In genomic region chr7:46560061-46560460, GRCm38 (mm10) we compare ENCODE assay signal across 22 mouse cellular contexts.
DNase-seq lines count a peak whose midpoint lies in the region; ATAC-seq and TF ChIP-seq lines count a peak whose summit lies in the region.
"Had no signal": no experiment of that assay in that cellular context is flagged by ENCODE, and none has a peak within 500 bp of the region (broad histone marks: within the 10 kb centered on the region; RNA-seq: fewer than 3 reads in every experiment).

No protein-coding gene starts in this region.

- no peak for TF ChIP-seq EP300 in lung, postnatal 0 days (IDR thresholded peaks at IDR 0.05)

- TF ChIP-seq POLR2A in cerebellum, adult 2 months (IDR thresholded peaks at IDR 0.05; ENCODE audit: borderline replicate concordance, insufficient read depth, low read length) = no peak

- no peaks in the 10 kb centered on the region for H3K36me3 ChIP-seq in lung, embryonic 16.5 days (ENCODE audit: control insufficient read depth, insufficient read depth, low read length)
- H3K36me3 ChIP-seq in lung, postnatal 0 days (ENCODE audit: insufficient read depth, low read length) = no peaks in the 10 kb centered on the region
- 0 out of 2 replicates have a peak, but pooled peaks cover 2% of the 10 kb centered on the region for H3K36me3 ChIP-seq in liver, embryonic 13.5 days
- H3K36me3 ChIP-seq: embryonic facial prominence, embryonic 13.5 days; forebrain, embryonic 12.5 days had no signal

- no peak overlapping the region for H3K9ac ChIP-seq in lung, embryonic 16.5 days (ENCODE audit: low read length)
- H3K9ac ChIP-seq in lung, postnatal 0 days (replicated peaks; ENCODE audit: low read depth) = no peak overlapping the region
- no peak overlapping the region for H3K9ac ChIP-seq in liver, embryonic 13.5 days
- H3K9ac ChIP-seq: embryonic facial prominence, embryonic 13.5 days; forebrain, embryonic 12.5 days; forebrain, postnatal 0 days; hindbrain, embryonic 14.5 days; neural tube, embryonic 12.5 days had no signal

- H3K27ac ChIP-seq in cerebellum, adult 2 months (ENCODE audit: insufficient read depth, low read length) = peak overlapping the region; percentile 87
- no peak overlapping the region for H3K27ac ChIP-seq in lung, embryonic 16.5 days (ENCODE audit: low read length)
- no peak overlapping the region for H3K27ac ChIP-seq in lung, postnatal 0 days (ENCODE audit: low read length)
- H3K27ac ChIP-seq in liver, embryonic 13.5 days = no peak overlapping the region
- H3K27ac ChIP-seq in gastrocnemius, adult 2 months = no peak overlapping the region
- H3K27ac ChIP-seq: embryonic facial prominence, embryonic 13.5 days; forebrain, embryonic 12.5 days; hindbrain, embryonic 14.5 days; macrophage; neural tube, embryonic 12.5 days had no signal

- 83% methylated on average over 2 of the region's 2 CpGs for WGBS in cerebellum, adult 2 months
- 77% methylated on average over 2 of the region's 2 CpGs for WGBS in lung, embryonic 16.5 days
- WGBS in lung, postnatal 0 days = 79% methylated on average over 2 of the region's 2 CpGs
- 62% methylated on average over 2 of the region's 2 CpGs for WGBS in liver, embryonic 13.5 days (ENCODE audit: insufficient replicate concordance)

- peaks cover 68% of the 10 kb centered on the region for H3K4me1 ChIP-seq in cerebellum, adult 2 months (ENCODE audit: control insufficient read depth, insufficient read depth, low read length)
- H3K4me1 ChIP-seq in lung, embryonic 16.5 days (replicated peaks; ENCODE audit: control insufficient read depth, insufficient read depth, low read length) = peaks cover 12% of the 10 kb centered on the region
- H3K4me1 ChIP-seq in lung, postnatal 0 days (ENCODE audit: insufficient read depth, low read depth, low read length) = peaks cover 6% of the 10 kb centered on the region; the same call in 1 of the 2 replicates
- peaks cover 25% of the 10 kb centered on the region for H3K4me1 ChIP-seq in liver, embryonic 13.5 days (replicated peaks)

- H3K9me3 ChIP-seq in lung, embryonic 16.5 days (ENCODE audit: control insufficient read depth, low read length) = peaks cover 1% of the 10 kb centered on the region; the same call in 1 of the 2 replicates
- H3K9me3 ChIP-seq in lung, postnatal 0 days (ENCODE audit: low read length) = no peaks in the 10 kb centered on the region
- H3K9me3 ChIP-seq in liver, embryonic 13.5 days (replicated peaks) = peaks cover 4% of the 10 kb centered on the region; the same call in 1 of the 2 replicates

- no peaks in the 10 kb centered on the region for H3K27me3 ChIP-seq in cerebellum, adult 2 months (ENCODE audit: control insufficient read depth, insufficient read depth, low read length)
- no peaks in the 10 kb centered on the region for H3K27me3 ChIP-seq in lung, embryonic 16.5 days (ENCODE audit: control insufficient read depth, insufficient read depth, low read depth, low read length)
- H3K27me3 ChIP-seq in lung, postnatal 0 days (replicated peaks; ENCODE audit: insufficient read depth, low read length) = no peaks in the 10 kb centered on the region
- H3K27me3 ChIP-seq in liver, embryonic 13.5 days = no peaks in the 10 kb centered on the region
- H3K27me3 ChIP-seq: embryonic facial prominence, embryonic 13.5 days; forebrain, embryonic 12.5 days; neural tube, embryonic 12.5 days had no signal

- 0 out of 2 replicates have a peak, but pooled peaks have one; percentile 11 for ATAC-seq in lung, embryonic 16.5 days (ENCODE audit: low read depth)
- ATAC-seq in lung, postnatal 0 days = no peak
- ATAC-seq in liver, embryonic 13.5 days (ENCODE audit: low read depth) = peak; percentile 29; the same call in 1 of the 2 replicates
- ATAC-seq: forebrain, postnatal 0 days; intestine, postnatal 0 days; midbrain, embryonic 16.5 days had no signal

- intact Hi-C loops in gastrocnemius, adult 2 months (cut with DNase I) = no loop called here

- no peak for DNase-seq in cerebellum, adult 2 months
- no peak for DNase-seq in cerebellum, adult 11 months
- DNase-seq in lung, postnatal 0 days (ENCODE audit: low spot score) = no peak
- no peak for DNase-seq in liver, embryonic 13.5 days
- DNase-seq in frontal cortex, postnatal 10 days (ENCODE audit: low spot score in 2 of 2) = no peak
- no peak for DNase-seq in gastrocnemius, adult 2 months
- no peak for DNase-seq in thymus, postnatal 25 days
- DNase-seq: embryo, embryonic 11 days; forebrain, postnatal 0 days; right cerebral cortex, adult 18-20 months; spleen, adult 18-20 months; thymus, adult 18-20 months; thymus, postnatal 36 days had no signal

- no peak overlapping the region for H3K4me3 ChIP-seq in cerebellum, adult 2 months (replicated peaks; ENCODE audit: insufficient read depth, low read depth, low read length)
- no peak overlapping the region for H3K4me3 ChIP-seq in lung, embryonic 16.5 days (ENCODE audit: low read length)
- no peak overlapping the region for H3K4me3 ChIP-seq in lung, postnatal 0 days (ENCODE audit: low read depth, low read length)
- H3K4me3 ChIP-seq in liver, embryonic 13.5 days (replicated peaks) = no peak overlapping the region
- H3K4me3 ChIP-seq in gastrocnemius, adult 2 months = no peak overlapping the region
- H3K4me3 ChIP-seq: embryonic facial prominence, embryonic 13.5 days; forebrain, embryonic 12.5 days; neural tube, embryonic 12.5 days had no signal

- no peak overlapping the region for H3K4me2 ChIP-seq in lung, embryonic 16.5 days (ENCODE audit: low read depth, low read length)
- no peak overlapping the region for H3K4me2 ChIP-seq in lung, postnatal 0 days (replicated peaks; ENCODE audit: low read depth, low read length)
- H3K4me2 ChIP-seq in liver, embryonic 13.5 days = no peak overlapping the region
- H3K4me2 ChIP-seq: embryonic facial prominence, embryonic 13.5 days; forebrain, embryonic 12.5 days; heart, embryonic 11.5 days; hindbrain, embryonic 14.5 days; neural tube, embryonic 12.5 days had no signal

- TF ChIP-seq CTCF in cerebellum, adult 2 months (IDR thresholded peaks at IDR 0.05; ENCODE audit: borderline replicate concordance, insufficient read depth, low read depth, low read length) = no peak
- TF ChIP-seq CTCF in lung, postnatal 0 days (IDR thresholded peaks at IDR 0.05) = no peak
- TF ChIP-seq CTCF in gastrocnemius, adult 2 months (IDR thresholded peaks at IDR 0.05) = no peak
